Mouse (Mus musculus) heart, adult 2 months (tissue): Measurements from ENCODE around the gene Ubxn1. TPM values are rescaled to one million over a fixed set of nuclear protein-coding genes. Genes with fewer than 3 reads are reported as not detected.
"Not testable (repeated sequence)": the region's sequence is repeated elsewhere in the genome, so short reads cannot be mapped to it uniquely, and the experiment has no call there.

Experiments used
- DNase-seq, 2 experiments: peaks; one replicate each; pipeline ENCODE4 v3.0.0; 2021
- H3K27ac ChIP-seq: fragments of 200-600 bp; 2 replicates; pipeline ENCODE4 v1.8.1; 2022
- H3K27me3 ChIP-seq: fragments of 200-500 bp; 2 replicates; pipeline ENCODE4 v1.6.1; 2012; ENCODE audit warnings: mild to moderate bottlenecking, low read length, inconsistent platforms, mixed read lengths; ENCODE audit not compliant: control insufficient read depth, insufficient read depth
- H3K36me3 ChIP-seq: fragments of 200-500 bp; 2 replicates; pipeline ENCODE4 v1.6.1; 2012; ENCODE audit warnings: low read length, inconsistent platforms; ENCODE audit not compliant: control insufficient read depth, insufficient read depth
- H3K4me1 ChIP-seq: fragments of 200-500 bp; 2 replicates; pipeline ENCODE4 v1.6.1; 2011; ENCODE audit warnings: low read length; ENCODE audit not compliant: control insufficient read depth, insufficient read depth
- H3K4me3 ChIP-seq: fragments of 200-600 bp; 2 replicates; pipeline ENCODE4 v1.8.1; 2022
- H3K79me2 ChIP-seq: fragments of 200-500 bp; replicated peaks from 2 replicates; pipeline ENCODE4 v1.6.1; 2012; ENCODE audit warnings: mild to moderate bottlenecking, inconsistent platforms, low read length, moderate library complexity, mixed read lengths; ENCODE audit not compliant: control insufficient read depth, insufficient read depth
- H3K9ac ChIP-seq: fragments of 200-500 bp; 2 replicates; pipeline ENCODE4 v1.6.1; 2012; ENCODE audit warnings: low read depth, mild to moderate bottlenecking, control low read depth, inconsistent platforms, low read length, mixed read lengths
- CTCF ChIP-seq: fragments of 200-600 bp; IDR thresholded peaks from 2 replicates; pipeline ENCODE4 v1.8.1; 2022; ENCODE audit warnings: antibody characterized with exemption, mild to moderate bottlenecking, moderate library complexity
- EP300 ChIP-seq: fragments of 200-500 bp; IDR thresholded peaks from 2 replicates; pipeline ENCODE4 v1.6.1; 2011; ENCODE audit warnings: low read depth, low read length, control low read depth; ENCODE audit not compliant: insufficient read depth
- POLR2A ChIP-seq: fragments of 200-500 bp; IDR thresholded peaks from 2 replicates; pipeline ENCODE4 v1.6.1; 2011; ENCODE audit warnings: mild to moderate bottlenecking, low read depth, low read length, control low read depth; ENCODE audit not compliant: insufficient read depth
- WGBS: fragments of 180-500 bp; shearing (Covaris S2); methylation state at CpG from one replicate; pipeline ENCODE4 v1.1.7; 2018; 5-methylcytosine and 5-hydroxymethylcytosine counted together
- intact Hi-C: fragments of 180-260 bp; cut with DNase I; formaldehyde crosslinking; loops from one replicate; pipeline ENCODE4 v1.15.1; 2025
- polyA plus RNA-seq: library from polyadenylated mRNA; depleted of rRNA; stranded (reverse); fragments of >200 nt; gene quantifications from 2 replicates; pipeline ENCODE4 v1.2.3, GENCODE M21; 2012
- total RNA-seq, 2 experiments: library from RNA; stranded (reverse); gene quantifications; 2 replicates each; pipeline ENCODE4 v1.2.3; 2021

Gene Ubxn1
- total and polyA plus RNA-seq, 3 experiments: 60.7 to 135 (median 108) TPM

DNA sequence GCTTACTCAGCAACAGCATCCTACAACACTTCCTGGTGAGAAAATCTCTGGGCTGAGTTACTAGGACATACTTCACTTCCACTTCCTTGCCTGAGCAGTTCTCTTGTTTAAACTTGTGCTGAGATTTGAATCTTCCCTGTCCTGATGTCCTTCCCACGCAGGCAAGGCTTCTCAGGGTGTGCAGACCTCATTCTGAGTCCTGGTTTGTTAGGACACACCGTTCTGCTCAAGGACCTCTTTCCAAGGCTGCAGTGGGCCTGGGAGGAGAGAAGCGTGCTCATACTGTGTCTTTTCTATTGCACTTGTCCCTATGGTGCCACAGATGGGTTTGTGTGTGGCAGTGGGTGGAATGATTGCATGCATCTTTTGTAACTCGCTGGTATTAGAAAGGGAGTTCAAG lies 38.3 kb upstream of the Ubxn1 start:
- TF ChIP-seq EP300: no peak
- TF ChIP-seq CTCF: no peak
- 0 out of 2 replicates have a peak, but pooled peaks have one; percentile 8 for TF ChIP-seq POLR2A
- Histone ChIP-seq H3K4me3 (no peak overlapping the region), H3K27ac (no peak overlapping the region), H3K4me1 (no peaks in the 10 kb centered on the region; the same call in 1 of the 2 replicates), H3K79me2 (no peaks in the 10 kb centered on the region), H3K27me3 (no peaks in the 10 kb centered on the region), H3K9ac (no peak overlapping the region), H3K36me3 (peaks cover 18% of the 10 kb centered on the region)
- no peak for DNase-seq
- WGBS: 84% methylated on average over 4 of the region's 4 CpGs
- intact Hi-C loops: no loop called here

DNA sequence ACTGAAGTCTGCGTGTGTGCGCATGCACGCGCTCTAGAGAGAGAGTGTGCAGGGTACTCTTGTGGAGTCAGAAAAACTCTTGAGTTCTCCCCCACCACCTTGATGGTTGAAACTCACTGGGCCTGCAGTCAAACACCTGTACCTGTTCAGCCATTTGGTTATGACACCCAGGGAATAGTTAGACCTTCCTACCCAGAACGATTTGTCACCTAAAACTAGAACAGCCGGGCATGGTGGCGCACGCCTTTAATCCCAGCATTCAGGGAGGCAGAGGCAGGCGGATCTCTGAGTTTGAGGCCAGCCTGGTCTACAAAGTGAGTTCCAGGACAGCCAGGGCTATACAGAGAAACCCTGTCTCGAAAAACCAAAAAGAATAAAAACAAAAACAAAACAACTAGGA lies 35.0 kb upstream of the Ubxn1 start:
- not testable (repeated sequence) for H3K36me3 ChIP-seq, DNase-seq, H3K27me3 ChIP-seq, H3K4me3 ChIP-seq, H3K79me2 ChIP-seq, H3K27ac ChIP-seq, H3K9ac ChIP-seq, H3K4me1 ChIP-seq
- 97% methylated on average over 10 of the region's 10 CpGs for WGBS
- intact Hi-C loops: loop anchor here (2.0 kb wide), 1 partner anchor 14 kb away; no protein-coding TSS in a partner anchor

DNA sequence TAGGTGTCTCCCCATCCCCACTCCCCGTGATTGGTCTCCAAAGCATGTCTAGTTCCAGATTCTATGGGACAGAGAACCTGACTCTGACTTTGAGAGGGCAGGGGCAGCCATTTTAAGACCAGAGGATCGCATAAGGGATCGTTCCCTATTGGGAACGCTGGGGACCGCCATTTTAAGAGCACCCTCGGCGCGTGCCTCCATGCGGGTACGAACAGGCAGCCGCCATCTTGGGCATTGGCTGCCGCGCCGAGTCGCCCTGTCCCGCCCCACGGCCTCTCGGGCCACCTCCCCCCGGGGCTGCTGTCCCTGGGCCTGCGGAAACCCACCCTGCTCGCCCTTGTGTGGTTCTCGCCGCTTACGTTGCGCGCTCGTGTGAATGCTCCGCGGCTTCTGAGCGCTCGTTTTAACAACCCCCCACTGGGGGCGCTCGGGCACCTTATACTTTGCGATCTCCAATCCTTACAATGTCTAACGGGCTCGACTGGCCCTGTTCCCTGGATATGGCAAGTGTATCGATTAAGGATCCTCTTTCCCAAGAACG lies 34.0 kb upstream of the Ubxn1 start, which contains the start of gene Bscl2:
Gene Bscl2, plus strand, starts transcription at position 217 of the 541 bp plus-strand sequence.
- TF ChIP-seq EP300 (peak; percentile 54; the same call in 1 of the 2 replicates), POLR2A (no peak; the same call in none of the 2 replicates), CTCF (peak; percentile 88)
- Histone ChIP-seq H3K4me1 (peaks cover 5% of the 10 kb centered on the region; the same call in 1 of the 2 replicates), H3K79me2 (no peaks in the 10 kb centered on the region), H3K9ac (peak within 1 kb of the TSS; percentile 76), H3K4me3 (peak within 1 kb of the TSS; percentile 61), H3K36me3 (no peaks in the 10 kb centered on the region; the same call in 1 of the 2 replicates), H3K27me3 (no peaks in the 10 kb centered on the region), H3K27ac (peak within 1 kb of the TSS; percentile 83)
- intact Hi-C loops: loop anchor here (2.0 kb wide), 1 partner anchor 15 kb away; no protein-coding TSS in a partner anchor
- under 1% methylated on average over 38 of the region's 38 CpGs for WGBS
- DNase-seq: peak; percentile 85 to 88

DNA sequence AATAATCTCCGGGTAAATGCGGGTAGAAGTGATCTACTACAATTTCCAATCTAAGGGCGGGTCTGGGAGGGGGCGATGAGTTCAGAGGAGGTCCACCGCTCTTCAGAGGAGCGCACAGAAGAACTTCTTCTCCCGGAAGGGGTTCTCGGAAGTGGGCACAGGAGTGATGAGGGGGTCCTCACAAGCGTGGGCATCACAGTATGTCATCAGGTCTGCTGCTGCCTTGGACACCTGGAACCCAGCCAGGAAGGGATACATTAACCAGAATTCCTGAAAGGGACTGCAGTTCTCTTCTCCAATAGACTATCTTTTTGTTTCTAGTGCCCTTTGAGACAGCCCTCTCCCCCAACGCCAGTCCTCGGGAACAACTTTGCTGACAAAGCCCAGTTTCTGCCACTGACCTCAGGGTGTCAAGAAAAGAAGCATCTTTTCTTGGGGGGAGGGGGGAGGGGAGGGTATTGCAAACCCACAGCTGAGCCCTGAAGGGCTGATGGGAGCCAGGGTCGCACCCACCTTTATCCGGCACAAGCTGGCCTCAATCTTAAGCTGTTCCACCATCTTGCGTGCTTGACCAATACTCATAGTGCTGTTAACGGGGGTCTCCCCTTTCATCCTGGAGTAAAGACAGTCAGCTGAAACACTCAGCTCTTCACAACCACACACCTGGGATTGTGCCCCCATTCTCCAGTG lies 33.1 kb upstream of the Ubxn1 start:
- intact Hi-C loops: no loop called here
- TF ChIP-seq EP300: no peak
- peak overlapping the region; percentile 61 for H3K4me3 ChIP-seq
- 22% methylated on average over 15 of the region's 15 CpGs for WGBS
- H3K27ac ChIP-seq: peak overlapping the region; percentile 83
- H3K79me2 ChIP-seq: no peaks in the 10 kb centered on the region
- H3K36me3 ChIP-seq: no peaks in the 10 kb centered on the region
- peaks cover 5% of the 10 kb centered on the region; the same call in 1 of the 2 replicates for H3K4me1 ChIP-seq
- no peaks in the 10 kb centered on the region for H3K27me3 ChIP-seq
- peak overlapping the region; percentile 76 for H3K9ac ChIP-seq
- peak in 1 of 2 experiments; percentile 52 for DNase-seq

DNA sequence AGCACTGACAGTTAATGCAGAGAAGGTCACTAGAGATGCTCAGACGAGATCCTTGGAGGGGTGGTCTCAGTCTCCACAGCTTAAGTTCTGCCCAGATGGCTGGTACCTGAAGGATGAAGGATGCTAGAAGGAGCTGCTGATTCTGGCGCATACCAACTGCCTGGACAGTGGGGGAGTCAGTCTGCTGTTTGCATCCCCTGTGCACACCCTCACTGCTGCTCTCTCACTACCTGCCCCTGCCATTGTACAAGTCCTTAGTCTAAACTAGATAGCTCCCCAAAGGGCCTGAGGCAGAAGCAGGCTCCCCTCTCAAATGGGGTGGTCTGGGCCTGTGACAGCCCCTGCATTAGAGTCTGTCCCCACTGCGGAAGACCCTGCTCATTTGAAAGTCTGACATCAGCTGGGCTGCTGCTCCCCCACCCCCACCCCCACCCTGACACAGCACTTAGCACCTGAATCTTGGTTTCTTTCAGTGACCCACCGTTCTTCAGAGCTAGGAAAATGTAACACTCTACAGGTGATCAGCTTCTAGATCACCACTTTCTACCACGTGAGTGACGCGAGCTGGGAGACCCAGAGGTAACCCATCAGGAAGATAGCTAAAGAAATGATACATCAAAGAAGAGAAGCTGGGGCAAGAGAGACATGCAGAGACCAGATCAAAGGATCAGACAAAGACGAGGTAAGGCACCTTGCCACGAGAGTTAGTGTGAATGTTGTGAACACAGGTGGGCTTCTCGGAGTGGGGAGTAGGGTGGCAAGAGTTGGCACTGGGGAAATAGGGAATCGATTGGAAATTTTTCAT lies 32.0 kb upstream of the Ubxn1 start, which contains the start of gene Gng3:
Gene Gng3, minus strand, starts transcription at position 92 of the 805 bp plus-strand sequence.
- no peaks in the 10 kb centered on the region for H3K79me2 ChIP-seq
- H3K36me3 ChIP-seq: no peaks in the 10 kb centered on the region
- no peak for DNase-seq
- intact Hi-C loops: no loop called here
- peak within 1 kb of the TSS; percentile 61 for H3K4me3 ChIP-seq
- 87% methylated on average over 11 of the region's 11 CpGs for WGBS
- peaks cover 5% of the 10 kb centered on the region; the same call in 1 of the 2 replicates for H3K4me1 ChIP-seq
- H3K9ac ChIP-seq: peak within 1 kb of the TSS; percentile 18
- no peaks in the 10 kb centered on the region for H3K27me3 ChIP-seq
- TF ChIP-seq CTCF (no peak), POLR2A (no peak), EP300 (no peak)
- peak within 1 kb of the TSS; percentile 83 for H3K27ac ChIP-seq
